In the genomic region with DNA sequence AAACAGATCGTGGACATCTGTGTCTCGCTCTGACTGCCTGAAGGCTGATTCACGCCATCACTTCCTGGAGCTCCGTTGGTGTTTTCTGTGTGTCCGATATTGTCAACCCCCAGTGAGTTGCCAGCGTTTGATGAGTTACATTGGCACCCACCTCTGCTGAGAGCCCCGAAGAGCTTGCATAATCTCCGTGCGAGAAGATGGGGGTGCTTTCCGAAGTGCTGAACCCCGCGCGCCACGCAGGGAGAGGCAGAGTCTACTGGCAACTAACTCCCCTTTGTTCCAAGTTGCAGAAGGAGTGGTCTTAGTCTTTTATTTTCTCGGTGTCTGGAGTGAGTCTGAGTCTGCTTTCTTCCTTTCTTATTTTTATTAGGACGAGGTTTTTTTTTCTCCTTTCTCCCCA, we compare ENCODE assay signal across 7 mouse cellular contexts. TPM values are rescaled to one million over a fixed set of nuclear protein-coding genes. Genes with fewer than 3 reads are reported as not detected.
DNase-seq lines count a peak whose midpoint lies in the region; ATAC-seq and TF ChIP-seq lines count a peak whose summit lies in the region.

Gene Rxfp3 (minus strand): TSS at position 281 of the 400 bp plus-strand sequence.

- TF ChIP-seq CTCF in embryonic fibroblast, embryonic 13.5 days (IDR thresholded peaks at IDR 0.05; ENCODE audit: borderline replicate concordance, insufficient read depth, low read length), result no peak

- H3K9ac ChIP-seq in intestine, embryonic 15.5 days, result 0 out of 2 replicates have a peak within 1 kb of the TSS, but pooled peaks have one; percentile 1
- peak within 1 kb of the TSS; percentile 22; the same call in 1 of the 2 replicates for H3K9ac ChIP-seq in neural tube, embryonic 11.5 days (ENCODE audit: low read length)

- peaks cover 28% of the 10 kb centered on the region for H3K4me1 ChIP-seq in megakaryocyte, embryonic 14.5 days
- H3K4me1 ChIP-seq in embryonic fibroblast, embryonic 13.5 days (ENCODE audit: control insufficient read depth, insufficient read depth, low read length), result peaks cover 3% of the 10 kb centered on the region; the same call in 1 of the 2 replicates
- peaks cover 18% of the 10 kb centered on the region for H3K4me1 ChIP-seq in intestine, embryonic 15.5 days (replicated peaks)
- peaks cover 17% of the 10 kb centered on the region for H3K4me1 ChIP-seq in neural tube, embryonic 11.5 days (ENCODE audit: control insufficient read depth, insufficient read depth, low read length)

- peak within 1 kb of the TSS; percentile 88 for H3K4me3 ChIP-seq in megakaryocyte, embryonic 14.5 days (replicated peaks)
- peak within 1 kb of the TSS; percentile 49 for H3K4me3 ChIP-seq in embryonic fibroblast, embryonic 13.5 days (ENCODE audit: insufficient read depth, low read length)
- peak within 1 kb of the TSS; percentile 34 for H3K4me3 ChIP-seq in intestine, embryonic 15.5 days (replicated peaks)
- H3K4me3 ChIP-seq in neural tube, embryonic 11.5 days (ENCODE audit: low read depth, low read length), result peak within 1 kb of the TSS; percentile 35

- H3K4me2 ChIP-seq in intestine, embryonic 15.5 days (replicated peaks), result peak within 1 kb of the TSS; percentile 69
- peak within 1 kb of the TSS; percentile 59 for H3K4me2 ChIP-seq in neural tube, embryonic 11.5 days (ENCODE audit: low read depth)

- TF ChIP-seq POLR2A in embryonic fibroblast, embryonic 13.5 days (IDR thresholded peaks at IDR 0.05; ENCODE audit: low read depth, low read length), result no peak

- H3K9me3 ChIP-seq in megakaryocyte, embryonic 14.5 days, result no peaks in the 10 kb centered on the region
- no peaks in the 10 kb centered on the region for H3K9me3 ChIP-seq in intestine, embryonic 15.5 days
- no peaks in the 10 kb centered on the region for H3K9me3 ChIP-seq in neural tube, embryonic 11.5 days (ENCODE audit: control insufficient read depth, low read length)

- no peak within 1 kb of the TSS for H3K27ac ChIP-seq in embryonic fibroblast, embryonic 13.5 days (ENCODE audit: insufficient read depth, low read length)
- no peak within 1 kb of the TSS for H3K27ac ChIP-seq in intestine, embryonic 15.5 days
- H3K27ac ChIP-seq in neural tube, embryonic 11.5 days (ENCODE audit: low read depth, low read length), result no peak within 1 kb of the TSS

- peaks cover 58% of the 10 kb centered on the region for H3K27me3 ChIP-seq in megakaryocyte, embryonic 14.5 days (replicated peaks)
- H3K27me3 ChIP-seq in intestine, embryonic 15.5 days (replicated peaks), result peaks cover 41% of the 10 kb centered on the region
- peaks cover 38% of the 10 kb centered on the region for H3K27me3 ChIP-seq in neural tube, embryonic 11.5 days (ENCODE audit: control insufficient read depth, insufficient read depth, low read length)

- peak; percentile 16 for DNase-seq in neural tube, embryonic 11.5 days (ENCODE audit: low spot score)
- no peak for DNase-seq in cerebellum, adult 9-10 months

- ATAC-seq in megakaryocyte, adult 5-6 weeks (ENCODE audit: poor library complexity, severe bottlenecking), result no peak
- ATAC-seq in intestine, embryonic 15.5 days, result no peak
- ATAC-seq in neural tube, embryonic 11.5 days (ENCODE audit: insufficient read depth, low FRiP score, low TSS enrichment), result no peak
- ATAC-seq in erythroblast, adult 5-6 weeks (replicated peaks; ENCODE audit: low FRiP score, poor library complexity, severe bottlenecking), result no peak

- H3K36me3 ChIP-seq in megakaryocyte, embryonic 14.5 days (replicated peaks; ENCODE audit: low read length), result no peaks in the 10 kb centered on the region
- H3K36me3 ChIP-seq in intestine, embryonic 15.5 days, result no peaks in the 10 kb centered on the region
- no peaks in the 10 kb centered on the region for H3K36me3 ChIP-seq in neural tube, embryonic 11.5 days (ENCODE audit: control insufficient read depth, insufficient read depth, low read length)

- 3% methylated on average over 16 of the region's 16 CpGs for WGBS in intestine, embryonic 15.5 days
- 4% methylated on average over 16 of the region's 16 CpGs for WGBS in neural tube, embryonic 11.5 days

RNA-seq across cellular contexts. Expression of gene Rxfp3, which starts in this region (rescaled TPM):
- polyA plus RNA-seq in megakaryocyte, embryonic 14.5 days (2012; ENCODE audit: insufficient read depth, low replicate concordance), result not detected in 2 replicates
- not detected in 2 replicates for total RNA-seq in megakaryocyte, adult 5-6 weeks (2015)
- total RNA-seq in megakaryocyte, adult 5-6 weeks (2017), result not detected in 2 replicates
- 0.28 TPM in 1 of 2 replicates, not detected in the other for polyA plus RNA-seq in embryonic fibroblast, embryonic 13.5 days (2011; ENCODE audit: insufficient read length, low read depth, missing spikeins)
- polyA plus RNA-seq in intestine, embryonic 15.5 days (2015; fragmentation: Nextera tagmentation; extraction: Ambion mirVana), result 0.05 TPM in 1 of 2 replicates, not detected in the other
- polyA plus RNA-seq in neural tube, embryonic 11.5 days (2014; fragmentation: Nextera tagmentation; extraction: Ambion mirVana), result 1.7 and 2.0 TPM in 2 replicates
- not detected in 2 replicates for total RNA-seq in erythroblast, adult 5-6 weeks (2015; ENCODE audit: low replicate concordance)
- total RNA-seq in erythroblast, adult 5-6 weeks (2017; ENCODE audit: low replicate concordance), result not detected in 2 replicates

Comparison
In these comparisons a context has a peak if more than half of its experiments do, and no peak if none do; other contexts are left out.
1. H3K4me3 ChIP-seq: peak in every context shown above with its lines; median percentile 88 in megakaryocyte, embryonic 14.5 days; 49 in embryonic fibroblast, embryonic 13.5 days; 35 in neural tube, embryonic 11.5 days; 34 in intestine, embryonic 15.5 days.